Mouse (Mus musculus): ENCODE measurements around the gene Itpkc.

DNA sequence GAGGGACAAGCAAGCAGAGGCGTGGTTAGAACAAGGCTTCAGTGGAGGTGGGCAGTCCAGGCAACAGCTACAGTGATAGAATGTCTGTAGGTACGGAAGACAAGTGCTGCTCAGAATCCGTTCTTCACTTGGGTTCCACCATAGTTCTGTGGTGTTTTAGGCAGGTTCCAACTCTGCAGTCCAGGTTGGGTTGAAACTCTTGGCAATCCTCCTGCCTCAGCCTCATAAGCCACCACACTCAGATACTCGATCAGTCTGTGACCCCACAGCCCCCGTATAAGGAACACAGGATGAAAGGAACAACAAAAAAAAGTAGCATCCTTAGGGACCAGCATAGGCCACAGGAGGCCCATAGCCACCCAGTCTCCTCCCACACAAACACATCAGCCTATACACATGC, 36.0 kb downstream of the Itpkc start:
- no peak for TF ChIP-seq CTCF (conservative IDR thresholded peaks at IDR 0.05; ENCODE audit: low read length)
- no peak for TF ChIP-seq NANOG (IDR thresholded peaks at IDR 0.05; ENCODE audit: borderline replicate concordance, low read length)

Measured in E14TG2a.4 (cell line).